Mouse (Mus musculus) v-Abl transformed pro-B cells (cell line): ENCODE results near the gene Slc39a10.
"Not testable (repeated sequence)": the region's sequence is repeated elsewhere in the genome, so short reads cannot be mapped to it uniquely, and the experiment has no call there.

ENCODE experiments used
- in situ Hi-C, 2 experiments: fragments of 400-800 bp; cut with MboI; formaldehyde crosslinking; loops; one replicate each; pipeline ENCODE4 v1.15.1; 2025; ENCODE audit not compliant: unreplicated experiment in 2 of 2

Gene Slc39a10

GRCm38 (mm10) chr1:46822256-46822972, 70.2 kb downstream of the Slc39a10 start:
- in situ Hi-C loops = no loop called here

GRCm38 (mm10) chr1:46817934-46818333, 74.7 kb downstream of the Slc39a10 start:
- in situ Hi-C loops = no loop called here

DNA sequence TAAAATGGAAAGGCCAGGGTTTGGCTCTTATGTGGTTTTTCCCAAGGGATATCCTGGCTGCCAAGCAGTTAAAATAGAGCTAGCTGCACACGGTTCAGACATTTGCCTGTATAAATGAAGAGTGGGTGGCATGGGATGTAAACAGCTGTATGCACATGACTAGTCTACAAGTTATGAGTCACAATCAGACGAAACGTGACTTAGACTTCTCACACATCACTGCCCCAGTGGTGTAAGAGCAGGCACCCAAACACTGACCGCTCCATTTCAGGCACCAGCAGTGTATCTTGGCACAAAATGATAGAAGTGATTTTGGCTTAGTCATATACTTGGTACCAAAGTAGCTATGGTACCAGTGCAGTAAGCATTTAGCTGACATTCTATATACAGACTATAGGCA, 84.0 kb downstream of the Slc39a10 start:
- in situ Hi-C loops = not testable (repeated sequence)

DNA sequence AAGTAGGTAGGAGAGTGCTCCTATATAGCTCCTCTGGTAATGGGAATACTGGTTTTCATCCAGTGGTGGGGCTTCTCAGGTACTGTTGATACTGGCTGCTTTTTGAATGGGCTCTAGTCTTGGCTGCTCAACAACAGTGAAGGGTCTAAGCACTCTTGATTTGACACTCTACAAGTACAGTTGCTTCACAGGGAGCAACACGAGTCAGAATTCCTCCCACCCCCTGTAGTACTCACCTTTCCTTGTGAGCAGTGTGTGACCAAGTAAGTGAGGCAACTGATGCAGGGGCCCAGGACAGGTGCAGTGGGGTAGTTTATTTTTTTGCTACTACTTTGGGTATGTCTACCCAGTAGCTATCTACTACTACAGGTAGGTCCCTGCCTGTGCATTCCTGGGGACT, 87.6 kb downstream of the Slc39a10 start:
- in situ Hi-C loops = no loop called here

- in situ Hi-C loops = not testable (repeated sequence)
These were observed 110.4 kb downstream of the Slc39a10 start for GRCm38 (mm10) chr1:46782227-46782626.

- in situ Hi-C loops = not testable (repeated sequence)
These were observed 122.5 kb downstream of the Slc39a10 start for GRCm38 (mm10) chr1:46770077-46770695.

- in situ Hi-C loops = not testable (repeated sequence)
These were observed 123.3 kb downstream of the Slc39a10 start for GRCm38 (mm10) chr1:46769318-46769717.

- in situ Hi-C loops = not testable (repeated sequence)
These were observed 128.1 kb downstream of the Slc39a10 start for GRCm38 (mm10) chr1:46764600-46764999.
